Mouse (Mus musculus) CH12.LX (cell line): Measurements from ENCODE around the gene Dennd2d. TPM values are rescaled to one million over a fixed set of nuclear protein-coding genes. Genes with fewer than 3 reads are reported as not detected.

Experiments used
- DNase-seq: peaks from one replicate; pipeline ENCODE4 v3.0.0-alpha.2; 2013; ENCODE audit errors: extremely low read depth
- H3K27ac ChIP-seq: 2 replicates; pipeline ENCODE4 v1.5.1; 2012; ENCODE audit warnings: low read depth, mild to moderate bottlenecking, control low read depth, moderate library complexity; ENCODE audit not compliant: insufficient read depth
- H3K27me3 ChIP-seq: replicated peaks from 2 replicates; pipeline ENCODE3; 2012; ENCODE audit warnings: inconsistent platforms
- H3K36me3 ChIP-seq, 2 experiments: replicated peaks in 1 of 2; 2 replicates each; pipeline versions ENCODE3 to v1.6.1; 2012; ENCODE audit warnings: inconsistent platforms in 1 of 2, low read length in 1 of 2, mild to moderate bottlenecking in 1 of 2, mixed read lengths in 1 of 2, moderate library complexity in 1 of 2; ENCODE audit not compliant: control insufficient read depth in 1 of 2, insufficient read depth in 1 of 2
- H3K4me1 ChIP-seq, 2 experiments: 2 replicates each; pipeline ENCODE4 v1.6.1; 2012; ENCODE audit warnings: inconsistent platforms in 1 of 2, moderate library complexity in 1 of 2; ENCODE audit not compliant: insufficient read depth in 2 of 2, control insufficient read depth in 1 of 2
- H3K4me2 ChIP-seq: 2 replicates; pipeline ENCODE4 v1.6.1; 2012; ENCODE audit warnings: low read depth, mild to moderate bottlenecking, control low read depth; ENCODE audit not compliant: poor library complexity, insufficient read depth, severe bottlenecking
- H3K4me3 ChIP-seq, 3 experiments: fragments of 150-350 bp in 1 of 3; sonication (generic) in 1 of 3; replicated peaks in 1 of 3; 2 replicates each; pipeline versions ENCODE3 to v1.5.1; 2011 to 2012; ENCODE audit warnings: low read depth in 2 of 3, low read length in 2 of 3, mild to moderate bottlenecking in 2 of 3, moderate library complexity in 2 of 3, control low read depth in 1 of 3, improper control_type of control experiment in 1 of 3, inconsistent platforms in 1 of 3, mixed read lengths in 1 of 3; ENCODE audit not compliant: poor library complexity in 1 of 3
- H3K79me2 ChIP-seq: replicated peaks from 2 replicates; pipeline ENCODE4 v1.6.1; 2012; ENCODE audit warnings: mild to moderate bottlenecking, moderate library complexity; ENCODE audit not compliant: control insufficient read depth, poor library complexity, insufficient read depth, severe bottlenecking; ENCODE audit errors: extremely low read depth
- H3K9ac ChIP-seq: 2 replicates; pipeline ENCODE4 v1.6.1; 2012; ENCODE audit warnings: low read depth, mild to moderate bottlenecking, control low read depth, moderate library complexity; ENCODE audit not compliant: insufficient read depth
- H3K9me3 ChIP-seq: replicated peaks from 2 replicates; pipeline ENCODE3; 2012; ENCODE audit warnings: low read length, inconsistent platforms, mixed read lengths
- BHLHE40 ChIP-seq: IDR thresholded peaks from 2 replicates; pipeline ENCODE4 v1.6.1; 2011; ENCODE audit warnings: mild to moderate bottlenecking, low read depth, low read length, improper control_type of control experiment
- CHD1 ChIP-seq: IDR thresholded peaks from 2 replicates; pipeline ENCODE4 v1.6.1; 2012; ENCODE audit warnings: low read depth, low read length, improper control_type of control experiment, inconsistent platforms
- CTCF ChIP-seq, 2 experiments: IDR thresholded peaks in 1 of 2; conservative IDR thresholded peaks in 1 of 2; 2 replicates each; pipeline ENCODE4 v1.5.1; 2011 to 2012; ENCODE audit warnings: low read depth in 2 of 2, low read length in 2 of 2, improper control_type of control experiment in 1 of 2, inconsistent platforms in 1 of 2, mild to moderate bottlenecking in 1 of 2, moderate library complexity in 1 of 2
- ELF1 ChIP-seq: IDR thresholded peaks from 2 replicates; pipeline ENCODE4 v1.6.1; 2014; ENCODE audit warnings: low read depth, mild to moderate bottlenecking, inconsistent platforms, low read length, improper control_type of control experiment
- EP300 ChIP-seq: IDR thresholded peaks from 2 replicates; pipeline ENCODE4 v1.6.1; 2011; ENCODE audit warnings: low read length, improper control_type of control experiment
- ETS1 ChIP-seq: conservative IDR thresholded peaks from 2 replicates; pipeline ENCODE4 v1.6.1; 2012; ENCODE audit warnings: low read depth, mild to moderate bottlenecking, inconsistent platforms, low read length, improper control_type of control experiment, moderate library complexity
- GABPA ChIP-seq: IDR thresholded peaks from 2 replicates; pipeline ENCODE4 v1.6.1; 2012; ENCODE audit warnings: low read depth, low read length, improper control_type of control experiment, inconsistent platforms; ENCODE audit not compliant: insufficient replicate concordance
- IRF4 ChIP-seq: IDR thresholded peaks from 2 replicates; pipeline ENCODE4 v1.6.1; 2014; ENCODE audit warnings: low read depth, mild to moderate bottlenecking, inconsistent platforms, low read length, improper control_type of control experiment
- JUN ChIP-seq: IDR thresholded peaks from 2 replicates; pipeline ENCODE4 v1.6.1; 2011; ENCODE audit warnings: low read depth, mild to moderate bottlenecking, low read length, improper control_type of control experiment, moderate library complexity; ENCODE audit not compliant: insufficient read depth
- KAT2A ChIP-seq: IDR thresholded peaks from 2 replicates; pipeline ENCODE4 v1.6.1; 2012; ENCODE audit warnings: low read length, improper control_type of control experiment, inconsistent platforms; ENCODE audit not compliant: insufficient replicate concordance
- MAFK ChIP-seq: IDR thresholded peaks from 2 replicates; pipeline ENCODE4 v1.6.1; 2011; ENCODE audit warnings: low read length, improper control_type of control experiment; ENCODE audit not compliant: insufficient replicate concordance
- MAX ChIP-seq: IDR thresholded peaks from 2 replicates; pipeline ENCODE4 v1.6.1; 2011; ENCODE audit warnings: low read length, improper control_type of control experiment
- MXI1 ChIP-seq: IDR thresholded peaks from 2 replicates; pipeline ENCODE4 v1.6.1; 2011; ENCODE audit warnings: mild to moderate bottlenecking, low read depth, low read length, improper control_type of control experiment
- NRF1 ChIP-seq: IDR thresholded peaks from 2 replicates; pipeline ENCODE4 v1.6.1; 2014; ENCODE audit warnings: low read depth, mild to moderate bottlenecking, inconsistent platforms, low read length, improper control_type of control experiment, moderate library complexity
- PAX5 ChIP-seq: IDR thresholded peaks from 2 replicates; pipeline ENCODE4 v1.6.1; 2012; ENCODE audit warnings: low read length, inconsistent platforms, mixed read lengths
- POLR2AphosphoS2 ChIP-seq: IDR thresholded peaks from 2 replicates; pipeline ENCODE4 v1.6.1; 2011; ENCODE audit warnings: low read depth, low read length, improper control_type of control experiment
- RAD21 ChIP-seq: IDR thresholded peaks from 2 replicates; pipeline ENCODE4 v1.6.1; 2011; ENCODE audit warnings: low read depth, mild to moderate bottlenecking, low read length, improper control_type of control experiment, moderate library complexity
- SIN3A ChIP-seq: IDR thresholded peaks from 2 replicates; pipeline ENCODE4 v1.6.1; 2012; ENCODE audit warnings: low read length, improper control_type of control experiment, inconsistent platforms
- SMC3 ChIP-seq: IDR thresholded peaks from 2 replicates; pipeline ENCODE4 v1.6.1; 2011; ENCODE audit warnings: low read depth, low read length, improper control_type of control experiment
- TCF12 ChIP-seq: IDR thresholded peaks from 2 replicates; pipeline ENCODE4 v1.6.1; 2014; ENCODE audit warnings: low read depth, mild to moderate bottlenecking, inconsistent platforms, low read length, improper control_type of control experiment
- USF1 ChIP-seq: IDR thresholded peaks from 2 replicates; pipeline ENCODE4 v1.6.1; 2014; ENCODE audit warnings: low read depth, mild to moderate bottlenecking, inconsistent platforms, low read length, improper control_type of control experiment
- ZKSCAN1 ChIP-seq: IDR thresholded peaks from 2 replicates; pipeline ENCODE4 v1.6.1; 2012; ENCODE audit warnings: low read depth, inconsistent platforms, low read length, improper control_type of control experiment, borderline replicate concordance
- ZNF384 ChIP-seq: IDR thresholded peaks from 2 replicates; pipeline ENCODE4 v1.6.1; 2012; ENCODE audit warnings: low read depth, low read length, improper control_type of control experiment, inconsistent platforms
- dilution Hi-C: fragments of 300-500 bp; cut with MboI; formaldehyde crosslinking; loops from 2 replicates; pipeline ENCODE4 v1.14.3; 2020; ENCODE audit warnings: low sequenced_read_pairs; ENCODE audit not compliant: extremely low pct_unique_long_range_greater_than_20kb, extremely low pct_ligation_motif_present
- in situ Hi-C: fragments of 300-500 bp; cut with MboI; formaldehyde crosslinking; loops from 3 replicates; pipeline ENCODE4 v1.14.3; 2019; ENCODE audit warnings: low sequenced_read_pairs, low pct_ligation_motif_present, low pct_unique_long_range_greater_than_20kb, mixed read lengths
- polyA plus RNA-seq: library from polyadenylated mRNA; unstranded; fragments of >175 nt; gene quantifications from 2 replicates; pipeline ENCODE4 v1.2.1, GENCODE M21; 2012; ENCODE audit warnings: low read depth; ENCODE audit not compliant: insufficient read length
- total RNA-seq, 2 experiments: library from RNA; depleted of rRNA; stranded (reverse); fragments of 300-350 nt in 1 of 2; fragments of >200 nt in 1 of 2; gene quantifications; 2 replicates each; pipeline ENCODE4 v1.2.3; 2012 to 2014

The Dennd2d gene
- total and polyA plus RNA-seq, 3 experiments: 30.4 to 39.8 (median 38.2) TPM

DNA sequence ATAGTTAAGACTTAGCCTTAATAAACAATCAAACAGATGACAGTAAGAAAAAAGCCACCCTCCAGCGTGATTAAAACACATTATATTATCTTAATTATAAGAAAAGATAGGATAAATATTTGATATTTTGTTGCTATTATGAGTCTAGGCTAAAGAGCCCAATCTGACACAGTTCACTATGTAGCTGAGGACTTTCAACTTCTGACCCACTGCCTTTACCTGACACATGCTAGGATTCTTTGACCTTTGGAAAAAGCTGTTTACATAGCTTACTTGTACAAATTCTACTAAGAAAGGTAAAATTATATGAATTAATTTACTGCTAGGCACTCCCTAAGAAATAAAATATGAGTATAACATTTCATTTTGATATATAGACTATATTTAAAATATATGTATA, 28.5 kb downstream of the Dennd2d start:
- Histone ChIP-seq H3K4me2 (no peak overlapping the region), H3K36me3 (peaks cover 2 to 28% of the 10 kb centered on the region in 2 experiments)

DNA sequence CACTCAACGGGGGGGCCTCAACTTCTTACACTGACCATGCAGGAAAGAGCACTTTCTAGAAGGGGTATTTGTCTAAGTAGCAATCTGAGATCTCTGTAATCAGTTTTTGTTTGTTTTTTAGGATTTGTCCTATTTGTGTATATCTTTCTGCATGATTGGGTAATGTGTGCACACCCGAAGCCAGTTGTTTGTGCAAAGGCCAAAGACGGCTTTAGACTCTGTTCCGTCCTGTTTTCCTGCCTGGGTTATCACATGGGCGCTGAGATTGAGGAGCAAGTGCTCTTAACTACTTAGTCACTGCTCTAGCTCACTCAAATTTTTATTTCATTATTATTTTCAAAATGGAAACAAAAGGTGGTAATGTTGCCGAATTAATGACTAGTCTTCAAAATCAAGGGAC, 32.8 kb downstream of the Dennd2d start:
- dilution Hi-C loops: no loop called here
- peaks cover 0 to 26% of the 10 kb centered on the region in 2 experiments for H3K36me3 ChIP-seq

More for the DNA sequence above, 28.5 kb downstream of the Dennd2d start:
- in situ Hi-C loops: no loop called here
- TF ChIP-seq IRF4 (no peak), ZNF384 (no peak), SIN3A (no peak), SMC3 (no peak), MXI1 (no peak), CTCF (conservative IDR thresholded peaks at IDR 0.05 in 1 of 2, IDR thresholded peaks at IDR 0.05 in 1 of 2; ENCODE audit: low read depth in 2 of 2, low read length in 2 of 2) (no peak), MAFK (no peak), GABPA (no peak), KAT2A (no peak), EP300 (no peak)
- no peak overlapping the region for H3K4me3 ChIP-seq
- no peaks in the 10 kb centered on the region for H3K79me2 ChIP-seq
- no peak overlapping the region for H3K9ac ChIP-seq
- no peak for DNase-seq
- dilution Hi-C loops: no loop called here
- no peak overlapping the region for H3K27ac ChIP-seq
- no peaks in the 10 kb centered on the region for H3K27me3 ChIP-seq
- no peaks in the 10 kb centered on the region for H3K4me1 ChIP-seq
- no peaks in the 10 kb centered on the region for H3K9me3 ChIP-seq

More for the DNA sequence above, 32.8 kb downstream of the Dennd2d start:
- Histone ChIP-seq H3K9ac (no peak overlapping the region), H3K4me2 (no peak overlapping the region), H3K9me3 (no peaks in the 10 kb centered on the region), H3K27ac (no peak overlapping the region), H3K4me1 (no peaks in the 10 kb centered on the region), H3K27me3 (no peaks in the 10 kb centered on the region), H3K79me2 (no peaks in the 10 kb centered on the region), H3K4me3 (no peak overlapping the region)
- in situ Hi-C loops: no loop called here
- no peak for DNase-seq
- no peak for TF ChIP-seq ZNF384
- no peak for TF ChIP-seq POLR2AphosphoS2
- no peak for TF ChIP-seq TCF12
- TF ChIP-seq MAX: no peak
- no peak for TF ChIP-seq NRF1
- TF ChIP-seq CHD1: no peak
- TF ChIP-seq ETS1: no peak
- TF ChIP-seq PAX5: no peak
- no peak for TF ChIP-seq USF1
- TF ChIP-seq IRF4: no peak
- TF ChIP-seq JUN: no peak
- TF ChIP-seq BHLHE40: no peak
- no peak for TF ChIP-seq CTCF (conservative IDR thresholded peaks at IDR 0.05 in 1 of 2, IDR thresholded peaks at IDR 0.05 in 1 of 2; ENCODE audit: low read depth in 2 of 2, low read length in 2 of 2)
- no peak for TF ChIP-seq ZKSCAN1
- no peak for TF ChIP-seq RAD21
- no peak for TF ChIP-seq ELF1
